Mouse (Mus musculus) megakaryocyte, adult 5-6 weeks (primary cell): ENCODE measurements at regions not wholly inside any gene's neighbourhood (a gene's known extent, or its start where the extent isn't known, plus 50 kb on each side); places are given as distances from the start of the nearest gene placed in this dataset.

ENCODE experiments used
- ATAC-seq: 2 replicates; pipeline ENCODE4 v1.8.0; 2016; ENCODE audit warnings: mild to moderate bottlenecking, inconsistent platforms; ENCODE audit not compliant: poor library complexity, severe bottlenecking

- ATAC-seq = no peak
Measured at GRCm38 (mm10) chr4:106255959-106256609, 59.9 kb upstream of the Usp24 start.

- no peak for ATAC-seq
Measured at GRCm38 (mm10) chr4:106261404-106261803, 54.6 kb upstream of the Usp24 start.

GRCm38 (mm10) chr4:106261901-106262560, 54.0 kb upstream of the Usp24 start:
- ATAC-seq = no peak

DNA sequence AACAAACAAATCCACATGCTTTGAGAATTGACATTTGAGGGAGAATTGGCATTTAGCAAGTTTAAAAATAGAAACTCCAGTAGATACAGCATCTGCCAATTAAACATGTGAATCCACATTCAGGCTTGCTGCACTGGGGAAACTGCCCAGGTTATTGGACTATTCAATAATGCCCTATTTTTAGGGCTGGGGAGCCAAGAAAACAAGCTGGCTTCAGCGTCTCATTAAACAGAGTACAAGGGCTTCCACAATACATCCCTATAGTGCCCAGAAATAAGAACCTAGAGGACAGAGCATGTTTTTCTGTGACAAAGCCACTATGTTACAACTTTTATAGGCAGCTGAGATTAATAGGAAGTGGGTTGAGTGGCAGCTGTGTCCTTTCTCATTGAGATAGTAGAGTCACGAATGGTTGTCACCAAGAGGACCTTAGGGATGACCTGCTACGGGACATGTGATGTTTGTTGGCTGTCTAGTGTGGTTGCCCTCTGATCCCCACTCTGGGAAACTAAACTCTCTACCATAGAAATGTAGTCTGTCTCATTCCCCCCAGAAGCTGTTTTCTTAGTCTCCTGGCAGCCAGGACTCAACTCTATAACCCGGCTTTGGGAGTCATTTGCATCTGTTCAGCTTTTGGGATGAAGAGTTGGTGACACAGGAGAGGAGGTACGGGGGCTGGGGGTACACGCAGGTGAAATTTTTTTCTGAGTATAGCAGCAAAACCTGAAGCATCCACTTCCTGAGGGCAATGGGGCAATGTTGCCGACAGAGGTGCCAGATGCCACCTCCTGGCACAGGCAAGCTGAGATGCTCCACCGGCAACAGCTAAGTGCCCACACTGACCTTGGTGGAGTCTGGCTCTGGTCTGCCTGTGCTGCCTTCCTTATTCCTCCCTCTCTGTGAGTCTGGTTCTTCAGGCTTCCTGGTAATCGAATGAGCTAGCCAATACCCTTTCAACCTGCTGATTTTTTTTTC, 53.0 kb upstream of the Usp24 start:
- ATAC-seq = no peak
